Mouse (Mus musculus) neural tube, embryonic 11.5 days (tissue): ENCODE measurements at regions not wholly inside any gene's neighbourhood (a gene's known extent, or its start where the extent isn't known, plus 50 kb on each side); places are given as distances from the start of the nearest gene placed in this dataset.

Source experiments
- ATAC-seq: fragments of 200-750 bp; cut with Nextera tagmentation; 2 replicates; pipeline ENCODE4 v1.8.0; 2017; ENCODE audit warnings: moderate number of reproducible peaks, mild to moderate bottlenecking, moderate TSS enrichment, moderate library complexity; ENCODE audit not compliant: insufficient read depth, low FRiP score, low TSS enrichment
- DNase-seq: peaks from one replicate; pipeline ENCODE4 v3.0.0-alpha.2; 2015; ENCODE audit warnings: low spot score
- H3K27ac ChIP-seq: fragments of 300-500 bp; sonication (generic); 2 replicates; pipeline ENCODE4 v1.5.1; 2014; ENCODE audit warnings: low read depth, mild to moderate bottlenecking, low read length
- H3K27me3 ChIP-seq: fragments of 300-500 bp; sonication (generic); 2 replicates; pipeline ENCODE4 v1.6.1; 2014; ENCODE audit warnings: mild to moderate bottlenecking, low read length, mixed read lengths; ENCODE audit not compliant: control insufficient read depth, insufficient read depth
- H3K36me3 ChIP-seq: fragments of 300-500 bp; sonication (generic); 2 replicates; pipeline ENCODE4 v1.6.1; 2014; ENCODE audit warnings: mild to moderate bottlenecking, low read length, moderate library complexity, mixed read lengths; ENCODE audit not compliant: control insufficient read depth, insufficient read depth
- H3K4me1 ChIP-seq: fragments of 300-500 bp; sonication (generic); 2 replicates; pipeline ENCODE4 v1.6.1; 2014; ENCODE audit warnings: low read length, mixed read lengths; ENCODE audit not compliant: control insufficient read depth, insufficient read depth
- H3K4me2 ChIP-seq: fragments of 300-500 bp; sonication (generic); 2 replicates; pipeline ENCODE4 v1.6.1; 2014; ENCODE audit warnings: low read depth, mild to moderate bottlenecking, moderate library complexity
- H3K4me3 ChIP-seq: fragments of 300-500 bp; sonication (generic); 2 replicates; pipeline ENCODE4 v1.5.1; 2014; ENCODE audit warnings: low read depth, low read length
- H3K9ac ChIP-seq: fragments of 300-500 bp; sonication (generic); 2 replicates; pipeline ENCODE4 v1.6.1; 2014; ENCODE audit warnings: mild to moderate bottlenecking, low read length
- H3K9me3 ChIP-seq: fragments of 300-500 bp; sonication (generic); 2 replicates; pipeline ENCODE4 v1.6.1; 2016; ENCODE audit warnings: low read length; ENCODE audit not compliant: control insufficient read depth
- WGBS: fragments of 180-500 bp; shearing (Covaris S2); extraction: QIAGEN DNeasy Blood & Tissue Kit; methylation state at CpG from one replicate; pipeline ENCODE4 v1.1.7; 2014; 5-methylcytosine and 5-hydroxymethylcytosine counted together

DNA sequence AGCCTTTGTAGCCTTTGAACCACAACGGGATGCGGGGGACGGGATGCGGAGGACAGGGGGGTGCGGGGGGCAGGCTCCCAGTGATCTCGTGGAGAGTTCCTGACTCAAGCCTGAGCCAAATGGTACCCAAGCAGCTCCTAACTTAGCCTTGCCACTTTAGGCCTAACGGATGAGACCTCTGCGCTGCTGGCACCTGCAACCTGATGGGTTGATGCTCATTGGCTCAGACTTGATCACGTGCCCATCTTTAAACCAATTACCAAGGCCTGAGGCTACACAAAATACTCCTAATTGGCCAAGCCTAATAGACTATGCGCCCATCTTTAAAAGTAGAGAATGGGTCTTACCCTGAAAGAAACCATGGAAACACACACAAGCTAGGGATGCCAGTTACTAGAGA, 209.3 kb upstream of the Tle3 start:
- WGBS = 87% methylated on average over 10 of the region's 10 CpGs
- Histone ChIP-seq H3K4me1 (peaks cover 15% of the 10 kb centered on the region), H3K9ac (no peak overlapping the region), H3K4me3 (no peak overlapping the region), H3K36me3 (no peaks in the 10 kb centered on the region), H3K9me3 (no peaks in the 10 kb centered on the region), H3K27me3 (no peaks in the 10 kb centered on the region), H3K4me2 (no peak overlapping the region), H3K27ac (no peak overlapping the region)
- no peak for DNase-seq
- no peak for ATAC-seq

DNA sequence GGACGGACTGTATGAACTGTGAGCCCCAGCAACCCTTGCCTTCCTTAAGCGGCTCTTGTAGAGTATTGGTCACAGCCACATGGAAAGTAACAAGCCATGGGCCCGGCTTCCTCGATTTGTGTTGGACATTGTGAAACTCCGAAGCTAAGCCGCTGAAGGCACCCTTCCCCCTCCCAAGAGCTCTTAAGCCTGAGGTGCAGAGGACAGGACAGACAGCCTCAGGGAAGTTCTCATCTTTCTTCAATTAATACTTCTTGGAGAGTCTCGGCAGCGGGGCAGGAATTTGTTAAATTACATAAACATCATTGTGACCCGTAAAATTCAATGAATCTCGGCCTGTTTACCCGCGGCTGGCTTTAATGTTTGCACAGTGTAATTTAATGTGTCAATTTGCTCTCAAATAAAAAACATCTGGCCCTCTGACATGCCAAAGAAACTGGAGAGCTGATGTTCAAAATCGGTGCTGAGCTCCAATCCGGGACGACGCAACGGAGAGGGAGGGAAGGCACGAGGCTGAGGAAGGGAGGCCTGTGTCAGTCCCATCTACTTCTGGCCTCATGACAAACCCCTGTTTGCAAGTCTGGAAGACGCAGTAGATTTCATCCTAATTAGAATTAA, 208.4 kb upstream of the Tle3 start:
- 68% methylated on average over 19 of the region's 19 CpGs for WGBS
- Histone ChIP-seq H3K4me1 (peaks cover 11% of the 10 kb centered on the region), H3K9me3 (no peaks in the 10 kb centered on the region), H3K9ac (no peak overlapping the region), H3K27ac (no peak overlapping the region), H3K27me3 (no peaks in the 10 kb centered on the region), H3K36me3 (no peaks in the 10 kb centered on the region), H3K4me3 (no peak overlapping the region), H3K4me2 (no peak overlapping the region)
- no peak for DNase-seq
- ATAC-seq = no peak

DNA sequence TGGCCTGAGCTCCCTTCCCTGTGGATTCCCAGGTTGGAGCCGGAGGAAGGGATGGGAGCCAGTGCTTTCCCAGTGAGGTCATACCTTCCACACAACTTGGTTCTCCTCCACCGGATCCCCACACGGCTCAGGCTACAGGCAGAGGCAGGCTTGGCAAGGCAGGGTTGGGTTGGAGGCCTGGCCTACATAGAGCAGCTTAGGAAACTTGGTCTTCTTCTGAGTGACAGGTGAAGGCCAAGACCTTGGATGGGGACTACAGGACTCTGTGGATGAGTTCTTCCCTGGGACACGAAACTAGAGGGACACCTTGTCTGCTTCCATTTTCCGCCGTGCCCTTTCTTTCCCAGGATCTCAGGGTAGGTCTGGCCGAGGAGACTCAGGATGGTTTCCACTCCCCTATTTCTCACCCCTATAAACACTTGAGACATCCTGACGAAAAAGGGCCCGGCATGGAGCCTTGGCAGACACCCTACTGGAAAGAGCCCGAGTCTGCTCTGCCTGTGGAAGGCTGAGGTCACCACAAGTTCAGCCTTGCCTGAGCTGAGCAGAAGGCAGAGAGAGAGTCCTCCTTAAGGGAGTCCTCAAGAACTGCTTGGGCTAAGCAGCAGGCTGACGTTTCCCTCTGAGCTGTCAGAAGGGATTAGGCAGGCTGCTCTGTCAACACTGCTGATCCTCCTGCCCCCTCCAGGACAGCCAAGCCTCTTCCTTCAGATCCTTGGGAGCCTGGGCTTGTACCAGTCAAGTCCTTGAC, 207.5 kb upstream of the Tle3 start:
- no peaks in the 10 kb centered on the region for H3K27me3 ChIP-seq
- WGBS = 68% methylated on average over 11 of the region's 11 CpGs
- H3K4me3 ChIP-seq = no peak overlapping the region
- ATAC-seq = no peak
- no peak overlapping the region for H3K4me2 ChIP-seq
- H3K27ac ChIP-seq = no peak overlapping the region
- H3K4me1 ChIP-seq = peaks cover 11% of the 10 kb centered on the region
- no peak overlapping the region for H3K9ac ChIP-seq
- no peaks in the 10 kb centered on the region for H3K9me3 ChIP-seq
- no peak for DNase-seq
- no peaks in the 10 kb centered on the region for H3K36me3 ChIP-seq

DNA sequence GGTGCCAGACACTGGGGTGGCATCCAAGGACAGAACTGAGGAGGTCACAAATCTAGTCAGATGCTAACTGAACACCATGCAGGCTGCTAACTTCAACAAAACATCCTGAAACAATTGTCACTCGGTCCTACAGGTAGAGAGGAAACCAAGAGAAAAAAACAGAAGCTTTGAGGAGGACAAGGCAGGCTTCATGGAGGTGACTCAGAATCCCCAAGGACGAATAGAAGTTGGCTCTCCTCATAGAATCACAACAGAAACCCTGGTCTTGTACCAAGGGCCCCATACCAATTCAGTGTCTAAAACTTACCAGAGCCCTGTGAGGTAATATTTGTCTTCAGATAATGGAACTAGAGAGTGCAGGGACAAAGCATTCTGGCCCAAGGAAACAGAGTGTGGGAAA, 206.1 kb upstream of the Tle3 start:
- no peak overlapping the region for H3K9ac ChIP-seq
- WGBS = 83% methylated on average over 2 of the region's 2 CpGs
- peaks cover 11% of the 10 kb centered on the region for H3K4me1 ChIP-seq
- H3K4me3 ChIP-seq = no peak overlapping the region
- DNase-seq = no peak
- H3K27ac ChIP-seq = no peak overlapping the region
- ATAC-seq = no peak
- no peaks in the 10 kb centered on the region for H3K36me3 ChIP-seq
- no peaks in the 10 kb centered on the region for H3K9me3 ChIP-seq
- no peaks in the 10 kb centered on the region for H3K27me3 ChIP-seq
- H3K4me2 ChIP-seq = no peak overlapping the region

DNA sequence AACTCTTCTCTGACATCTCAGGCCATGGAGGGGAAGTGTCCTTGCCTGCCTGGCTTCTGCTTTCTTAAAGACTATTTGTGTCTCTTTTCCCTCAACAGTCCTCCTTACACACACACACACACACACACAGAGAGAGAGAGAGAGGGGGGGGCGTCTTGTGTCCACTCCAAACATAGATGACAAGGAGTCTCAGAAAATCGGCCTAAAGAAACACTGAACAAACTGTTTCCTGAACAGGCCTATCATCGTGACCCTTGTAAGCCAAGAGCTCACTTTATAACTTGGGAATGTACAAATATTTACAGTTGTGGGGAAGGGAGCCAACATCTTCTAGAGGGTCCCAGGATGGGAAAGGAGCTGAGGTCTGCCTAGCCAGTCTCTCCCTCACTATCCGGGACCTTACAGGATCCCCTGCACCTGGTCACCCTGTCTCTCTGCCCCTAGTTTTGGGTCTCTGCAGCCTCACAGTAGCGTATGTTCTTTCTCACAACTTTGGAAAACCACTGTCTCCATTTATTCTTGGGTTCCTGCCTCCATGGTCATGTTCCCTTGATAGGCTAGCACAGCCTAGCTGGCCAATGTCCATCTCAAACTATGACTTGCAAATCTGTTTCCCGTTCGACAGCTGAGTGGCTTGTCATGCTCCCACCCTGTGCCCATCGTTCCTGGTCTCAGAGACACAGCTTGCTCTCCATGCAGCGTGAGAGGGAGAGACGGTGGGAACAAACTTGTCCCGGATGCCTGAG, 204.9 kb upstream of the Tle3 start:
- Histone ChIP-seq H3K27me3 (no peaks in the 10 kb centered on the region), H3K9ac (no peak overlapping the region), H3K4me3 (no peak overlapping the region), H3K36me3 (no peaks in the 10 kb centered on the region), H3K27ac (no peak overlapping the region), H3K4me2 (no peak overlapping the region), H3K9me3 (no peaks in the 10 kb centered on the region), H3K4me1 (peaks cover 8% of the 10 kb centered on the region)
- ATAC-seq = no peak
- 80% methylated on average over 11 of the region's 11 CpGs for WGBS
- DNase-seq = no peak

DNA sequence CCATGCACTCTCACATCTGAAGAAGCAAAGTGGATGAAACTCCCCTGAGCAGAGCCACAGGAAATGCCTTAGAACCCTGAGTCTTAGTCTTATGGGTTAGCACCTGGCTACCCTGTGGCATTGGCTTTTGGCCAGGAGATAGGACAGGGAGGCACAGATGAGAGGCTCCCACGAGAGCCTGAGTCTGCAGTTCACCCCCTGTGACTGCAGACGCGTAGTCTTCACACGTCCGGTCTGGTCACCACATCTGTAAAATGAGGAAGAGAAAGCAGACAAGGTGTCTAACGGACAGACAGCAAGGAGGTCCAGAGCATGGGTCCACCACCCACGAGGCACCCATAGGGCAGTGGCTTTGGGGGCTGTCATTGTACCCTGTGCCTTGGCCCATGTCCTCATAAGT, 203.2 kb upstream of the Tle3 start:
- DNase-seq = no peak
- WGBS = 85% methylated on average over 7 of the region's 7 CpGs
- H3K4me1 ChIP-seq = no peaks in the 10 kb centered on the region; the same call in 1 of the 2 replicates
- no peak overlapping the region for H3K4me3 ChIP-seq
- H3K27me3 ChIP-seq = no peaks in the 10 kb centered on the region
- no peak for ATAC-seq
- H3K9ac ChIP-seq = no peak overlapping the region
- no peaks in the 10 kb centered on the region for H3K36me3 ChIP-seq
- no peak overlapping the region for H3K27ac ChIP-seq
- no peak overlapping the region for H3K4me2 ChIP-seq
- H3K9me3 ChIP-seq = no peaks in the 10 kb centered on the region

DNA sequence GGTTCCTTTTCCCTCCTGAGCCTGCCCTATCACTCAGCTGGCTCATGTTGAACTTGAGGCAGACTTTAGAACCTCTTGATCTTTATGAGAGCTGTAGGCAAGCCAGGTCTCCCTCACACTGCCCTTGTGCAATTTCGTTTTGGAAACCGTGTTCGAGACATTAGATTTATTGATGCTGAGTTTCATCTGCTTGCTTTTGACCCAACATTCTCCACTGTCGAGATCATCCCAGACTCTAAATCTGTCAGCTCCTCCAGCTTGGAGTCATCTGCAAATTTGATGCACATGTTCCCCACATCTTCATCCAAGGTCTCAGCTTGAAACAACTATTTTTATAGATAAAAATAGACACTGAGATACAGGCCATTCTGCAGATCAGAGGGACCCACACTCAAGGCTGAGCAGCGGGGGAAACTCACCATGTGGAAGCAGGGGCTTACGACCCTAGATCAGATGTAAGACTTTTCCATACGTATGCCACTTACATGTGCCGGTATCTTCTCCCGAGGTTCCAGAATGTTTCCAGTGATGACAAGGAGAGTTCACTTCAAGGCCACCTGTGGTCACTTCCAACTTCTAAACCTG, 202.6 kb upstream of the Tle3 start:
- H3K4me3 ChIP-seq = no peak overlapping the region
- no peaks in the 10 kb centered on the region for H3K9me3 ChIP-seq
- H3K27me3 ChIP-seq = no peaks in the 10 kb centered on the region
- ATAC-seq = no peak
- no peak overlapping the region for H3K27ac ChIP-seq
- WGBS = 71% methylated on average over 9 of the region's 9 CpGs
- H3K4me1 ChIP-seq = no peaks in the 10 kb centered on the region
- no peaks in the 10 kb centered on the region for H3K36me3 ChIP-seq
- DNase-seq = no peak
- no peak overlapping the region for H3K4me2 ChIP-seq
- H3K9ac ChIP-seq = no peak overlapping the region

DNA sequence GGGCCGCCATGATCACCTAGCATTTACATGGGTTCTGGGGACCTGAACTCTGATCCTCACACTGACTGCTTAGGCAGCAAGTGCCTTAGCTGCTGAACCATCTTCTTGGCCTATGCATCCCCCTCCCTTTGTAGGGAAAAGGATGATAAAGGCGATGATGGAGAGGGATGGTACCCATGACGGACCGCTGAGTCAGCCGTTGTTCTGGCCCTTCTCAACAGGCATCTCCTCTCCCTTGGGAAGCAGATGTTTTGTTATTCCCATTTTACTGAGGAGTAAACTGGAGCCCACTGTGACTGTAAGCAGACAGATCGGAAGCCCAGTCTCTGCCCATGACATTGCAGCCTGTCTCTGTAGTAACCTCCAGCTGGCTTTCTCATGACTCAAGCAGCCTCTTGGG, 201.2 kb upstream of the Tle3 start:
- Histone ChIP-seq H3K27me3 (no peaks in the 10 kb centered on the region), H3K9me3 (no peaks in the 10 kb centered on the region), H3K36me3 (no peaks in the 10 kb centered on the region), H3K27ac (no peak overlapping the region), H3K9ac (no peak overlapping the region), H3K4me3 (no peak overlapping the region), H3K4me1 (no peaks in the 10 kb centered on the region), H3K4me2 (no peak overlapping the region)
- no peak for ATAC-seq
- no peak for DNase-seq
- 92% methylated on average over 6 of the region's 6 CpGs for WGBS
